Mouse (Mus musculus): Measurements from ENCODE around the gene Gigyf1.

DNA sequence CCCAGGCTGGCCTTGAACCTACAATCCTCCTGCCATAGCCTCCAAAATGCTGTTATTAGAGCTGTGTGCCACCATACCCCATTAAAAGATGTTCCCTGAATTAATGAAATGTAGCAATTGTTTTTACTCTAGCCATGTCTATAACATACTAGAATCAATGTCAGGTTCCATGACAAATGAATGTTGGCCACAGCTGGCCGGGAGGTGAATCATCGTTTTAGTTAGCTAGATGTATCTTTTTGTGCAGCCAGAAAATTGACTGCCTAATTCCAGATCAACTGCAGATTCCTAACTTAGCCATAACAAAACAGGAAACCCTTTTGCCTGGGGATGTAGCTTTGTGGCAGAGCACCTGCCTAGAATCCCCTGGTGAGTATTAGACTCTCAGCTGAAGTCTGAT, 31.5 kb downstream of the Gigyf1 start:
- TF ChIP-seq CTCF (IDR thresholded peaks at IDR 0.05; ENCODE audit: extremely low read depth, insufficient read length, insufficient replicate concordance, low read depth, low read length) (no peak), POLR2A (IDR thresholded peaks at IDR 0.05; ENCODE audit: low read depth, low read length) (no peak)
